Mouse (Mus musculus) regulatory T cell (primary cell): ENCODE measurements around the gene A630095N17Rik.
"Not testable (repeated sequence)": the region's sequence is repeated elsewhere in the genome, so short reads cannot be mapped to it uniquely, and the experiment has no call there.

Experiments used
- in situ Hi-C: fragments of 300-600 bp; cut with MboI, MseI; formaldehyde crosslinking; loops from one replicate; pipeline ENCODE4 v1.15.1; 2025; ENCODE audit warnings: high pct_unique_total_duplicates

A630095N17Rik gene

GRCm38 (mm10) chr1:75244175-75244826 is 12.4 kb upstream of the A630095N17Rik start:
- in situ Hi-C loops, result no loop called here

GRCm38 (mm10) chr1:75243411-75243810 is 11.5 kb upstream of the A630095N17Rik start:
- in situ Hi-C loops, result no loop called here

- in situ Hi-C loops, result loop anchor here (5.0 kb wide), 1 partner anchor 73 kb away; no protein-coding TSS in a partner anchor
Measured at GRCm38 (mm10) chr1:75239591-75239990, 7.7 kb upstream of the A630095N17Rik start.

- in situ Hi-C loops, result loop anchor here (5.0 kb wide), 1 partner anchor 76 kb away; no protein-coding TSS in a partner anchor
Measured at GRCm38 (mm10) chr1:75236117-75237050, 4.5 kb upstream of the A630095N17Rik start, which contains the start of gene Dnajb2. Dnajb2 (plus strand) TSS chr1:75236406.

- in situ Hi-C loops, result loop anchor here (5.0 kb wide), 1 partner anchor 78 kb away; no protein-coding TSS in a partner anchor
Measured at GRCm38 (mm10) chr1:75234606-75235005, 2.7 kb upstream of the A630095N17Rik start.

- in situ Hi-C loops, result not testable (repeated sequence)
Measured at GRCm38 (mm10) chr1:75232489-75232888, 587 bp upstream of the A630095N17Rik start.

GRCm38 (mm10) chr1:75231224-75231623 is 678 bp downstream of the A630095N17Rik start:
- in situ Hi-C loops, result no loop called here

GRCm38 (mm10) chr1:75230335-75230994 is 1.4 kb downstream of the A630095N17Rik start:
- in situ Hi-C loops, result no loop called here

- in situ Hi-C loops, result no loop called here
Measured at GRCm38 (mm10) chr1:75229158-75229557, 2.7 kb downstream of the A630095N17Rik start.

GRCm38 (mm10) chr1:75227653-75228052 is 4.2 kb downstream of the A630095N17Rik start:
- in situ Hi-C loops, result no loop called here

- in situ Hi-C loops, result no loop called here
Measured at GRCm38 (mm10) chr1:75226138-75226537, 5.8 kb downstream of the A630095N17Rik start.

- in situ Hi-C loops, result no loop called here
Measured at GRCm38 (mm10) chr1:75225473-75225872, 6.4 kb downstream of the A630095N17Rik start.

- in situ Hi-C loops, result loop anchor here (25.0 kb wide), 1 partner anchor 936 kb away; the partner anchor contains the start of genes Aamp, Gpbar1 and Pnkd
Measured at GRCm38 (mm10) chr1:75223532-75223931, 8.4 kb downstream of the A630095N17Rik start.

GRCm38 (mm10) chr1:75222926-75223325 is 9.0 kb downstream of the A630095N17Rik start:
- in situ Hi-C loops, result loop anchor here (25.0 kb wide), 1 partner anchor 936 kb away; the partner anchor contains the start of genes Aamp, Gpbar1 and Pnkd

GRCm38 (mm10) chr1:75221538-75221937 is 10.4 kb downstream of the A630095N17Rik start:
- in situ Hi-C loops, result loop anchor here (25.0 kb wide), 1 partner anchor 934 kb away; the partner anchor contains the start of genes Aamp, Gpbar1 and Pnkd

- in situ Hi-C loops, result loop anchor here (25.0 kb wide), 1 partner anchor 932 kb away; the partner anchor contains the start of genes Aamp, Gpbar1 and Pnkd
Measured at GRCm38 (mm10) chr1:75219531-75219930, 12.4 kb downstream of the A630095N17Rik start, which contains the start of gene Tuba4a. Tuba4a (minus strand) TSS chr1:75219865.

GRCm38 (mm10) chr1:75219078-75219477 is 12.8 kb downstream of the A630095N17Rik start:
- in situ Hi-C loops, result loop anchor here (25.0 kb wide), 1 partner anchor 932 kb away; the partner anchor contains the start of genes Aamp, Gpbar1 and Pnkd

- in situ Hi-C loops, result loop anchor here (25.0 kb wide), 1 partner anchor 931 kb away; the partner anchor contains the start of genes Aamp, Gpbar1 and Pnkd
Measured at GRCm38 (mm10) chr1:75218227-75219001, 13.5 kb downstream of the A630095N17Rik start.

GRCm38 (mm10) chr1:75217893-75218226 is 14.0 kb downstream of the A630095N17Rik start:
- in situ Hi-C loops, result loop anchor here (25.0 kb wide), 1 partner anchor 931 kb away; the partner anchor contains the start of genes Aamp, Gpbar1 and Pnkd
